Mouse (Mus musculus) olfactory bulb, adult 2 months (tissue): Measurements from ENCODE around the gene Cwc25.

Experiments used
- CTCF ChIP-seq: fragments of 200-500 bp; IDR thresholded peaks from 2 replicates; pipeline ENCODE4 v1.5.1; 2012; ENCODE audit warnings: low read depth, mild to moderate bottlenecking, low read length, moderate library complexity; ENCODE audit not compliant: insufficient read depth
- POLR2A ChIP-seq: fragments of 200-500 bp; IDR thresholded peaks from 2 replicates; pipeline ENCODE4 v1.6.1; 2012; ENCODE audit warnings: mild to moderate bottlenecking, low read depth, low read length, moderate library complexity; ENCODE audit not compliant: insufficient read depth

DNA sequence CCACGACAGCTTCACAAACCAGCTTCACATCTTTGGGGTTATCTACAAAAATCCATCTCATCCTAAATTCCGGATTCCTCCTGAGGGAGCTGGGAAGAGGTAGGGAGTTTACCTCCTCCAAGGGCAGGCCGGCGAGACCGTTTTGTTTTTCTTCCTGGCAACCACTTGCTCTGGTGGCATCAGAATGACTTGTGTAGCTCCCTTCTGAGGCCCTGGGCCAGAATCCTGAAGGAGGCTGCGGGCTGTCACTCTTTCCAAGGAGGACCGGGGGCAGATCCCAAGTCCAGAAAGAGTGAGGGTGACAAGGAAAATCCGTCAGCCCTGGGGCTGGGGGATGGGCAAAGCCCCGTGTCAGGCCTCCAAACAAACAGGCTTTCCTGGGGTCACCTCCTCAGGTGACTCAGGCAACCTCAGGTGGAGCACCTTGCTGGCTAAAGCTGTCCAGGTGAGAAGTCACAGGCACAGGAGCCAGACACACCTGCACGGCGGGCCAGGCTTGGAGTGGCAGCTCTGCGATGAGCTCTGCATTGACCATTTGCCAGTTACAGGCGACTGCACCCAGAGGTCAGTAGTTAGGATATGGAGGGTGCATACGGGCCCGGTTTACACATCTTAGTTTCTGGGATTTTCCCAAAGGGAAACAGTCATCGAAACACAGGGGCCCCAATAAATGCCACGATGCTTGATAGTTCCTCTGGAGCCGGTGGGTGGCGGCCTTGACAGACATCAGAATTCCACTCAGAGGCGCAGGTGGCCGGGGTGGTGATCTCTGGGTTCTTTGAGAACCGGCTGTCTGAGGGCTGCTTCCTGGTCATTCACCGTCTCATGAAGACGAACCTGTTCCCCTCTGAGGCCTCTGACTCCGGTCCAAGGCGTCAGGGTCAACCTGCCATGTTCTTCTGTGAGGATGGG lies 48.7 kb downstream of the Cwc25 start:
- TF ChIP-seq CTCF = no peak
- TF ChIP-seq POLR2A = no peak
